Mouse (Mus musculus) forebrain, embryonic 16.5 days (tissue): ENCODE measurements around the gene Krt80. TPM values are rescaled to one million over a fixed set of nuclear protein-coding genes. Genes with fewer than 3 reads are reported as not detected.

ENCODE experiments used
- ATAC-seq: fragments of 200-750 bp; cut with Nextera tagmentation; 2 replicates; pipeline ENCODE4 v1.8.0; 2017; ENCODE audit warnings: mild to moderate bottlenecking, moderate library complexity
- H3K27ac ChIP-seq: fragments of 300-500 bp; sonication (generic); 2 replicates; pipeline ENCODE4 v1.5.1; 2014; ENCODE audit warnings: low read length, control low read depth
- H3K27me3 ChIP-seq: fragments of 300-500 bp; sonication (generic); replicated peaks from 2 replicates; pipeline ENCODE4 v1.6.1; 2014; ENCODE audit warnings: low read length; ENCODE audit not compliant: control insufficient read depth, insufficient read depth
- H3K36me3 ChIP-seq: fragments of 300-500 bp; sonication (generic); 2 replicates; pipeline ENCODE4 v1.6.1; 2014; ENCODE audit not compliant: control insufficient read depth, insufficient read depth
- H3K4me1 ChIP-seq: fragments of 300-500 bp; sonication (generic); replicated peaks from 2 replicates; pipeline ENCODE4 v1.6.1; 2014; ENCODE audit warnings: low read length; ENCODE audit not compliant: control insufficient read depth, insufficient read depth
- H3K4me2 ChIP-seq: fragments of 300-500 bp; sonication (generic); 2 replicates; pipeline ENCODE4 v1.6.1; 2014; ENCODE audit warnings: mild to moderate bottlenecking, low read length, control low read depth
- H3K4me3 ChIP-seq: fragments of 300-500 bp; sonication (generic); replicated peaks from 2 replicates; pipeline ENCODE4 v1.5.1; 2014; ENCODE audit warnings: mild to moderate bottlenecking, low read length, control low read depth
- H3K9ac ChIP-seq: fragments of 300-500 bp; sonication (generic); replicated peaks from 2 replicates; pipeline ENCODE4 v1.6.1; 2014; ENCODE audit warnings: low read depth, low read length, control low read depth
- H3K9me3 ChIP-seq: fragments of 300-500 bp; sonication (generic); 2 replicates; pipeline ENCODE4 v1.6.1; 2016; ENCODE audit warnings: low read length; ENCODE audit not compliant: control insufficient read depth
- WGBS: fragments of 180-500 bp; shearing (Covaris S2); extraction: QIAGEN DNeasy Blood & Tissue Kit; methylation state at CpG from one replicate; pipeline ENCODE4 v1.1.7; 2014; 5-methylcytosine and 5-hydroxymethylcytosine counted together
- polyA plus RNA-seq: library from polyadenylated mRNA; unstranded; fragments of >200 nt; fragmentation: Nextera tagmentation; extraction: Ambion mirVana; gene quantifications from 2 replicates; pipeline ENCODE4 v1.2.1, GENCODE M21; 2015

Krt80 gene
- polyA plus RNA-seq, 1 experiment from 2014 or later: 0.13 TPM

- peak; percentile 90 for ATAC-seq
- Histone ChIP-seq H3K27ac (no peak overlapping the region), H3K9ac (no peak overlapping the region), H3K4me3 (peak overlapping the region; percentile 18), H3K4me2 (peak overlapping the region; percentile 27), H3K9me3 (no peaks in the 10 kb centered on the region), H3K27me3 (no peaks in the 10 kb centered on the region), H3K36me3 (no peaks in the 10 kb centered on the region), H3K4me1 (0 out of 2 replicates have a peak, but pooled peaks cover 6% of the 10 kb centered on the region)
- 0% methylated on average over 11 of the region's 11 CpGs for WGBS
Measured at GRCm38 (mm10) chr15:101315832-101316231, 54.1 kb downstream of the Krt80 start.

- 77% methylated on average over 4 of the region's 4 CpGs for WGBS
- H3K9ac ChIP-seq: no peak overlapping the region
- H3K4me2 ChIP-seq: no peak overlapping the region; the same call in 1 of the 2 replicates
- no peaks in the 10 kb centered on the region for H3K9me3 ChIP-seq
- H3K4me1 ChIP-seq: 0 out of 2 replicates have a peak, but pooled peaks cover 6% of the 10 kb centered on the region
- no peak overlapping the region for H3K4me3 ChIP-seq
- H3K36me3 ChIP-seq: no peaks in the 10 kb centered on the region
- no peaks in the 10 kb centered on the region for H3K27me3 ChIP-seq
- peak; percentile 9; the same call in 1 of the 2 replicates for ATAC-seq
- no peak overlapping the region for H3K27ac ChIP-seq
Measured at GRCm38 (mm10) chr15:101315378-101315777, 54.6 kb downstream of the Krt80 start.

- no peak for ATAC-seq
- no peak overlapping the region for H3K4me3 ChIP-seq
- no peaks in the 10 kb centered on the region for H3K36me3 ChIP-seq
- no peaks in the 10 kb centered on the region for H3K27me3 ChIP-seq
- H3K4me1 ChIP-seq: 0 out of 2 replicates have a peak, but pooled peaks cover 6% of the 10 kb centered on the region
- no peak overlapping the region for H3K27ac ChIP-seq
- no peaks in the 10 kb centered on the region for H3K9me3 ChIP-seq
- WGBS: 86% methylated on average over 6 of the region's 6 CpGs
- no peak overlapping the region for H3K9ac ChIP-seq
- H3K4me2 ChIP-seq: no peak overlapping the region
Measured at GRCm38 (mm10) chr15:101312006-101312405, 58.0 kb downstream of the Krt80 start.

- Histone ChIP-seq H3K4me2 (no peak overlapping the region), H3K9ac (no peak overlapping the region), H3K27ac (no peak overlapping the region; the same call in 1 of the 2 replicates), H3K36me3 (no peaks in the 10 kb centered on the region), H3K4me1 (0 out of 2 replicates have a peak, but pooled peaks cover 6% of the 10 kb centered on the region), H3K27me3 (no peaks in the 10 kb centered on the region), H3K4me3 (no peak overlapping the region), H3K9me3 (no peaks in the 10 kb centered on the region)
- WGBS: 48% methylated on average over 14 of the region's 15 CpGs
- no peak for ATAC-seq
Measured at GRCm38 (mm10) chr15:101311087-101311770, 58.7 kb downstream of the Krt80 start.

DNA sequence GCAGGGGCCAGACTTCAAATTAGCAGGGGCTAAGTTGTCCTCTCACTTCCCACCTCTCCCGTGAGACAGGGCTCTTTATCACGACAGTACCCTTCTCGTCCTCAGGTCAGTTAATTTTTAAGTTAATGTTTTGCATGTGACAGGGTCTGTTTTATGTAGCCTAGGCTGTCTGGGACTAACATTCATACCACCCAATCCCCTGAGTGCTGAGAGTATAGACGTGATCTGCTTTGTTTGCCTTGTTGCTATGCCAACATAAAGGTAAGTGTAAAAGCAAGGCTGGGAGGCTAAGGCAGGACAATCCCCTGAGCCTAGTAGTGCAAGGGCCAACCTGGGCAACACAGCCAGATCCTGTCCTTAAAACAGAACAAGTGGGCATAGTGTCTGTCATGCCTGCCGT, 60.5 kb downstream of the Krt80 start:
- no peaks in the 10 kb centered on the region for H3K27me3 ChIP-seq
- no peak overlapping the region for H3K4me3 ChIP-seq
- no peak; the same call in 1 of the 2 replicates for ATAC-seq
- 0 out of 2 replicates have a peak, but pooled peaks cover 3% of the 10 kb centered on the region for H3K4me1 ChIP-seq
- H3K9ac ChIP-seq: no peak overlapping the region
- no peaks in the 10 kb centered on the region for H3K36me3 ChIP-seq
- no peak overlapping the region for H3K27ac ChIP-seq
- 43% methylated on average over 5 of the region's 5 CpGs for WGBS
- no peak overlapping the region for H3K4me2 ChIP-seq
- no peaks in the 10 kb centered on the region for H3K9me3 ChIP-seq

- no peak for ATAC-seq
- Histone ChIP-seq H3K27ac (no peak overlapping the region), H3K9me3 (no peaks in the 10 kb centered on the region), H3K36me3 (no peaks in the 10 kb centered on the region), H3K4me3 (no peak overlapping the region), H3K9ac (no peak overlapping the region), H3K4me1 (0 out of 2 replicates have a peak, but pooled peaks cover 3% of the 10 kb centered on the region), H3K4me2 (no peak overlapping the region), H3K27me3 (no peaks in the 10 kb centered on the region)
- 62% methylated on average over 13 of the region's 13 CpGs for WGBS
Measured at GRCm38 (mm10) chr15:101308440-101309348, 61.3 kb downstream of the Krt80 start.

DNA sequence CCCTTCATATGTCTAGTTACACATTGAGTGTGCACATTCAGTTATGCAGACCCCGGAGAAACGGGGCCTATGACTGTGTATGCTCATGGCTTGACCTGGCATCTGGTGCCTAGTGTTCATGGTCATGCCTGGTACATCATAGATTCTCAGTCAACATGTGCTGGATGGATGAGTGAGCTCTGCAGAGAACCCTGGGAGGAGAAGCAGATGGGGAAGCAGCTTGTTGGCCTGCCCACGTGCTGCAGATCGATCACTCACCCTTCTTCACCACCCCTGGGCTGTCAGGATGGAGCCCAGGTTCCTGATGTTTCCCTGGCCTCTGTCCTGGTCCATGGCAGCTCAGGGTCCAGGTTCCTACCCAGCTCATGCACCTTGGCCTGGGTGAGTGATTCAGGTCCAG, 63.5 kb downstream of the Krt80 start:
- no peaks in the 10 kb centered on the region for H3K9me3 ChIP-seq
- no peaks in the 10 kb centered on the region for H3K36me3 ChIP-seq
- H3K4me3 ChIP-seq: no peak overlapping the region
- H3K27ac ChIP-seq: no peak overlapping the region
- ATAC-seq: no peak
- H3K27me3 ChIP-seq: no peaks in the 10 kb centered on the region
- H3K9ac ChIP-seq: no peak overlapping the region
- no peak overlapping the region for H3K4me2 ChIP-seq
- 93% methylated on average over 4 of the region's 4 CpGs for WGBS
- no peaks in the 10 kb centered on the region for H3K4me1 ChIP-seq

GRCm38 (mm10) chr15:101303830-101304229, 66.1 kb downstream of the Krt80 start:
- Histone ChIP-seq H3K27ac (no peak overlapping the region), H3K9me3 (no peaks in the 10 kb centered on the region), H3K4me3 (no peak overlapping the region), H3K4me1 (no peaks in the 10 kb centered on the region), H3K9ac (no peak overlapping the region), H3K4me2 (no peak overlapping the region), H3K27me3 (no peaks in the 10 kb centered on the region), H3K36me3 (no peaks in the 10 kb centered on the region)
- 87% methylated on average over 4 of the region's 4 CpGs for WGBS
- no peak for ATAC-seq

DNA sequence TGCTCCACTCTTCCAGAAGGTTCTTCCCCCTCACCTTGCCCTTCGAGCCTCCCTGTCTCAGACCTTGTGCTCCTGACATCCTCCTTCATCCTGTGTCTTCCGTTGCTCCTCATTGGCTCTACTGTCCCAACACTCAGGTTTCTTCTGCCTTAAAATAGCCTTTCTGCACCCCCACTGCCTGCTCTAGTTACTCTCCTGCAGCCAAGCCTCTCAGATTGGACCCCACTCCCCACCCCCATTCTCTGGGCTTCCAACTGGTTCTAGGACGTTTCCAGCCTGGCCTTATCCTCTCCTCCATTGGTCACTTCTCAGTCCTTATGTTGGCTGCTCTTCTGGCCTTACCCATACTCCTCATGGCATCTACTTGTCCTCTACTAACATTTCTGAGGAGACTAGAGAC, 67.8 kb downstream of the Krt80 start:
- Histone ChIP-seq H3K4me1 (no peaks in the 10 kb centered on the region), H3K4me3 (no peak overlapping the region), H3K27ac (no peak overlapping the region), H3K27me3 (no peaks in the 10 kb centered on the region), H3K4me2 (no peak overlapping the region), H3K9me3 (no peaks in the 10 kb centered on the region), H3K9ac (no peak overlapping the region), H3K36me3 (no peaks in the 10 kb centered on the region)
- 68% methylated on average over 3 of the region's 3 CpGs for WGBS
- ATAC-seq: no peak
